Mouse (Mus musculus): ENCODE results near the gene Polr1d. TPM values are rescaled to one million over a fixed set of nuclear protein-coding genes. Genes with fewer than 3 reads are reported as not detected.

Gene Polr1d
- polyA plus RNA-seq, 1 experiment from 2014 or later: 118 TPM

GRCm38 (mm10) chr5:147100180-147100579, 23.3 kb downstream of the Polr1d start:
- Histone ChIP-seq H3K4me2 (no peak overlapping the region), H3K4me1 (no peaks in the 10 kb centered on the region), H3K36me3 (ENCODE audit: poor library complexity, severe bottlenecking) (peaks cover 42% of the 10 kb centered on the region), H3K9ac (no peak overlapping the region), H3K4me3 (no peak overlapping the region), H3K27me3 (no peaks in the 10 kb centered on the region), H3K27ac (no peak overlapping the region), H3K9me3 (replicated peaks) (no peaks in the 10 kb centered on the region)
- 82% methylated on average over 2 of the region's 2 CpGs for WGBS
- no peak for ATAC-seq

GRCm38 (mm10) chr5:147102295-147102694, 25.4 kb downstream of the Polr1d start:
- H3K9ac ChIP-seq: no peak overlapping the region
- H3K36me3 ChIP-seq (ENCODE audit: poor library complexity, severe bottlenecking): peaks cover 39% of the 10 kb centered on the region
- 94% methylated on average over 6 of the region's 6 CpGs for WGBS
- H3K4me1 ChIP-seq: no peaks in the 10 kb centered on the region
- ATAC-seq: no peak
- no peaks in the 10 kb centered on the region for H3K27me3 ChIP-seq
- H3K4me3 ChIP-seq: no peak overlapping the region
- no peak overlapping the region for H3K27ac ChIP-seq
- H3K4me2 ChIP-seq: no peak overlapping the region
- H3K9me3 ChIP-seq (replicated peaks): no peaks in the 10 kb centered on the region

DNA sequence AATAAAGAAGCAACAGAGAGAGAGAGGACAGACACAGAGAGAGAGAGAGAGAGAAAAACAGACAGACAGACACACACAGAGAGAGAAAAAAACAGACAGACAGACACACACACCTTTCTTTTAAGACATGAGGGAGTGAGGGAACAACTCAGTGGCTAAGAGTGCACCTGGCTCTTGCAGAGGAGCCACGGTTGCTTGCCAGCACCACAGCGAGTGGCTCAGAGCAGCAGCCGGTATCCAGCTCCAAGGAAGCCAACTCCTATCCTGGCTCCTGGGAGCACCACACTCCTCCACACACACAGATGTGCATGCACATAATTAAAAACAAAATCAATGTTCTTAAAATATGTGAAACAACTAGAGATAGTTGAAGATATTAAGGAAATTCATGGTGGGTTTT, 30.4 kb downstream of the Polr1d start:
- WGBS: 90% methylated on average over 3 of the region's 3 CpGs

GRCm38 (mm10) chr5:147108861-147109591, 32.2 kb downstream of the Polr1d start:
- Histone ChIP-seq H3K9me3 (replicated peaks) (no peaks in the 10 kb centered on the region), H3K27ac (no peak overlapping the region), H3K4me3 (no peak overlapping the region), H3K4me2 (no peak overlapping the region), H3K4me1 (no peaks in the 10 kb centered on the region), H3K27me3 (no peaks in the 10 kb centered on the region), H3K9ac (no peak overlapping the region), H3K36me3 (ENCODE audit: poor library complexity, severe bottlenecking) (peaks cover 48% of the 10 kb centered on the region)
- 95% methylated on average over 13 of the region's 13 CpGs for WGBS
- ATAC-seq: no peak

More for the DNA sequence above, 30.4 kb downstream of the Polr1d start:
- Histone ChIP-seq H3K9ac (no peak overlapping the region), H3K36me3 (ENCODE audit: poor library complexity, severe bottlenecking) (peaks cover 47% of the 10 kb centered on the region), H3K4me1 (no peaks in the 10 kb centered on the region), H3K9me3 (replicated peaks) (no peaks in the 10 kb centered on the region), H3K27me3 (no peaks in the 10 kb centered on the region), H3K27ac (no peak overlapping the region), H3K4me2 (no peak overlapping the region), H3K4me3 (no peak overlapping the region)
- no peak for ATAC-seq

DNA sequence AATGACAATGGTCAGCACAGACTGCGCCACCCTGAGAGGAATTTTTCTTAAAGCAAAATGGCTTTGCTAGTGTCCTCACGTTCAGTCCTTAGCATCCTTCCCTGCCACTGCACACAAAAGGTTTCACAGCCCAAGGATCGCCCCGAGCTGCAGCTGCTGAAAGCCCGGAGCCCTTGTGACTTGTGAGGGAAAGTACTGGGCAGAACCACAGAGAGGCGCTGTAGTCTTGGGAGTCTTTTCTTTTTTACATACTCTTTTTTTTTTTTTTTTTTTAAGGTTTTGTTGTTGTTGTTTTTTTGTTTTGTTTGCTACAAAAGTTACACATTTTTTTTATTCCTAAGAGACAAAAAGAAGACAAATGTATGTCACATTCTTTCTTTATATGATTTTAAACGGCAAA, 37.9 kb downstream of the Polr1d start:
- Histone ChIP-seq H3K27ac (no peak overlapping the region), H3K9ac (no peak overlapping the region), H3K27me3 (no peaks in the 10 kb centered on the region), H3K4me2 (no peak overlapping the region), H3K9me3 (replicated peaks) (peaks cover 5% of the 10 kb centered on the region), H3K4me3 (no peak overlapping the region), H3K36me3 (ENCODE audit: poor library complexity, severe bottlenecking) (peaks cover 27% of the 10 kb centered on the region), H3K4me1 (no peaks in the 10 kb centered on the region)
- ATAC-seq: no peak
- WGBS: 77% methylated on average over 7 of the region's 7 CpGs

DNA sequence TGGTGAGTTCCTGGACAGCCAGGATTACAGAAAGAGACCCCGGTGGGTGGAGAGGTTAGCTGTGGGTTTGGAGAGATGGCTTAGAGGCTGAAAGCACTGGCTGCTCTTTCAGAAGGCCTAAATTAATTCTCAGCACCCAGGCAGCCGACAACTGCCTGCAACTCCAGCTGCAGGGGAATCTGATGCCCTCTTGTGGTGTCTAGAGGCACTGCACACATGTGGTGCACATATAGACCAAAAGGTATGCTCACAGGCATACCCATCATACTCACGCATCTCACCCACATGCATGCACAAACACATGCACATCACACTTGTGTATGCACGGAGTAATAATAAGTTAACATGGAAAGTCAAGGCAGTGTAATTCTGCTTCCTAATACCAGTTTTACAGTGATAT, 38.8 kb downstream of the Polr1d start:
- Histone ChIP-seq H3K27me3 (no peaks in the 10 kb centered on the region), H3K9me3 (replicated peaks) (peaks cover 6% of the 10 kb centered on the region), H3K27ac (no peak overlapping the region), H3K4me1 (no peaks in the 10 kb centered on the region), H3K9ac (no peak overlapping the region), H3K36me3 (ENCODE audit: poor library complexity, severe bottlenecking) (peaks cover 23% of the 10 kb centered on the region), H3K4me3 (no peak overlapping the region), H3K4me2 (no peak overlapping the region)
- ATAC-seq: no peak
- 90% methylated on average over 4 of the region's 4 CpGs for WGBS

GRCm38 (mm10) chr5:147117027-147117426, 40.2 kb downstream of the Polr1d start:
- WGBS: 11% methylated on average over 6 of the region's 6 CpGs
- Histone ChIP-seq H3K36me3 (ENCODE audit: poor library complexity, severe bottlenecking) (peaks cover 14% of the 10 kb centered on the region), H3K4me1 (no peaks in the 10 kb centered on the region), H3K9ac (no peak overlapping the region), H3K27ac (no peak overlapping the region), H3K27me3 (no peaks in the 10 kb centered on the region), H3K9me3 (replicated peaks) (peaks cover 13% of the 10 kb centered on the region), H3K4me3 (no peak overlapping the region), H3K4me2 (no peak overlapping the region)
- ATAC-seq: no peak

- Histone ChIP-seq H3K27me3 (peaks cover 14% of the 10 kb centered on the region), H3K9ac (no peak overlapping the region), H3K4me2 (no peak overlapping the region), H3K36me3 (ENCODE audit: poor library complexity, severe bottlenecking) (no peaks in the 10 kb centered on the region), H3K4me3 (no peak overlapping the region), H3K27ac (no peak overlapping the region), H3K4me1 (0 out of 2 replicates have a peak, but pooled peaks cover 5% of the 10 kb centered on the region), H3K9me3 (replicated peaks) (peaks cover 8% of the 10 kb centered on the region; the same call in 1 of the 2 replicates)
- no peak for ATAC-seq
- 92% methylated on average over 4 of the region's 4 CpGs for WGBS
Measured at GRCm38 (mm10) chr5:147121146-147121545, 44.3 kb downstream of the Polr1d start.

DNA sequence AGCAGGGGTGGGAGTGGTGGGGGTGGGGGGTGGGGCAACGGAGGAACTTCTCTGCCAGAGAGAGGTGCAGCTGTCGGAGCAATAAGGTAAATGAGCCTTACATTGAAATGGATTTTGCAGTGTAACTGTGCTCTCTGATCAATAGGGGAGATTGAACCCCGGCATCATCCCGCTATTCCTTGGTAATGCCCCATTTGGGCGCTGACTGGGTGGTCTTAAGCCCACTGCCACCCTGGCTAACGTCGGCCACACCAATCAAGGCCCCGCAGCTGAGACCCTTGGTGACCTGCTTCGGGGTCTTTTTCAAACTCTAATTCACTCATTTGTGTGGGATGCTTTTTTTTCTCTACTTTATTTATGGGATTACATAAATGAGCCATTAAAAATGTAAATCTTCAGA, 47.9 kb downstream of the Polr1d start:
- H3K4me3 ChIP-seq: no peak overlapping the region
- H3K27me3 ChIP-seq: peaks cover 21% of the 10 kb centered on the region
- H3K36me3 ChIP-seq (ENCODE audit: poor library complexity, severe bottlenecking): no peaks in the 10 kb centered on the region
- ATAC-seq: no peak
- no peak overlapping the region for H3K4me2 ChIP-seq
- no peak overlapping the region for H3K9ac ChIP-seq
- peaks cover 12% of the 10 kb centered on the region; the same call in 1 of the 2 replicates for H3K9me3 ChIP-seq (replicated peaks)
- WGBS: 39% methylated on average over 9 of the region's 9 CpGs
- H3K4me1 ChIP-seq: 0 out of 2 replicates have a peak, but pooled peaks cover 5% of the 10 kb centered on the region
- no peak overlapping the region for H3K27ac ChIP-seq

GRCm38 (mm10) chr5:147125542-147126185, 48.8 kb downstream of the Polr1d start:
- no peak overlapping the region for H3K4me3 ChIP-seq
- 0 out of 2 replicates have a peak, but pooled peaks cover 5% of the 10 kb centered on the region for H3K4me1 ChIP-seq
- H3K27ac ChIP-seq: no peak overlapping the region
- H3K4me2 ChIP-seq: no peak overlapping the region
- H3K9ac ChIP-seq: no peak overlapping the region
- ATAC-seq: no peak
- WGBS: 90% methylated on average over 13 of the region's 13 CpGs
- peaks cover 24% of the 10 kb centered on the region for H3K27me3 ChIP-seq
- H3K36me3 ChIP-seq (ENCODE audit: poor library complexity, severe bottlenecking): no peaks in the 10 kb centered on the region
- H3K9me3 ChIP-seq (replicated peaks): peaks cover 10% of the 10 kb centered on the region; the same call in 1 of the 2 replicates

GRCm38 (mm10) chr5:147127860-147128259, 51.0 kb downstream of the Polr1d start:
- 0 out of 2 replicates have a peak, but pooled peaks cover 5% of the 10 kb centered on the region for H3K4me1 ChIP-seq
- no peak overlapping the region for H3K27ac ChIP-seq
- H3K4me2 ChIP-seq: no peak overlapping the region
- peaks cover 44% of the 10 kb centered on the region for H3K27me3 ChIP-seq
- no peaks in the 10 kb centered on the region for H3K36me3 ChIP-seq (ENCODE audit: poor library complexity, severe bottlenecking)
- no peak overlapping the region for H3K9ac ChIP-seq
- 85% methylated on average over 4 of the region's 4 CpGs for WGBS
- ATAC-seq: no peak
- no peak overlapping the region for H3K4me3 ChIP-seq
- H3K9me3 ChIP-seq (replicated peaks): peaks cover 4% of the 10 kb centered on the region; the same call in 1 of the 2 replicates

DNA sequence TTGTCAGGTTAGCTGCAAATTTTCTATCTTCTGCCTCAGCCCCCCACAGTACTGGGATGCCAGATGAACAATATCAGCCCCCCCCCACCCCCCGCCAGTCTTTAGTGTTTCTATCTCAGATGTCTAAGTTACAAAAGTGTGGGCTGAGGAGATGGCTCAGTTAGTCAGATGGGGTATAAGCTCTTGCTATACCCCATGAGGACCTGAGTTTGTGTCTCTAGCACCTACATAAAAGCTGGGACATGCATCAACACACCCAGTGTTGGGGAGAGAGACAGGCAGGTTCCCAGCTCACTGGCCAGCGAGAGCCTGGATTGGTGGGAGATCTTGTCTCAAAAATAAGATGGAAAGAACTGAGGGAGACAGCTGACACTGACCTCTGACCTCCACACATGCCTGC, 52.6 kb downstream of the Polr1d start:
- H3K36me3 ChIP-seq (ENCODE audit: poor library complexity, severe bottlenecking): no peaks in the 10 kb centered on the region
- peaks cover 4% of the 10 kb centered on the region; the same call in 1 of the 2 replicates for H3K9me3 ChIP-seq (replicated peaks)
- WGBS: 79% methylated on average over 2 of the region's 2 CpGs
- H3K4me1 ChIP-seq: peaks cover 17% of the 10 kb centered on the region
- H3K27me3 ChIP-seq: peaks cover 46% of the 10 kb centered on the region
- no peak for ATAC-seq
- H3K27ac ChIP-seq: no peak overlapping the region
- H3K4me2 ChIP-seq: no peak overlapping the region
- no peak overlapping the region for H3K4me3 ChIP-seq
- no peak overlapping the region for H3K9ac ChIP-seq

Data from forebrain, embryonic 13.5 days (tissue).